Mouse (Mus musculus): Measurements from ENCODE around the gene Necap2. TPM values are rescaled to one million over a fixed set of nuclear protein-coding genes. Genes with fewer than 3 reads are reported as not detected.

The Necap2 gene
- 55.3 and 58.8 TPM in 2 replicates for polyA plus RNA-seq (2012; rRNA removed)

GRCm38 (mm10) chr4:141077681-141078509 lies at the start of gene Necap2:
Necap2 (minus strand) TSS chr4:141078357.

GRCm38 (mm10) chr4:141088033-141088432 lies 9.9 kb upstream of the Necap2 start, which contains the start of gene Spata21:
Spata21 (plus strand) TSS chr4:141088333.

GRCm38 (mm10) chr4:141060426-141061301 lies 17.5 kb downstream of the Necap2 start, which contains the start of gene Crocc:
Crocc (minus strand) TSS chr4:141060550.

Other genes starting within 250 kb of the Necap2 start
- gene Padi1, start 232.6 kb downstream of the Necap2 start, polyA plus RNA-seq (2012; rRNA removed): 0.07 and 0.10 TPM in 2 replicates
- 0.66 and 1.4 TPM in 2 replicates for gene Padi2, start 172.0 kb downstream of the Necap2 start, polyA plus RNA-seq (2012; rRNA removed)
- 240 and 266 TPM in 2 replicates for gene Sdhb, start 117.2 kb downstream of the Necap2 start, polyA plus RNA-seq (2012; rRNA removed)
- 236 and 259 TPM in 2 replicates for gene Atp13a2, start 91.5 kb downstream of the Necap2 start, polyA plus RNA-seq (2012; rRNA removed)
- gene Mfap2, start 67.9 kb downstream of the Necap2 start, polyA plus RNA-seq (2012; rRNA removed): 96.4 and 101 TPM in 2 replicates
- 35.1 and 35.4 TPM in 2 replicates for gene Crocc, start 17.8 kb downstream of the Necap2 start, polyA plus RNA-seq (2012; rRNA removed)
- 0.13 and 0.33 TPM in 2 replicates for gene Spata21, start 10.0 kb upstream of the Necap2 start, polyA plus RNA-seq (2012; rRNA removed)
- 28.0 and 28.2 TPM in 2 replicates for gene Szrd1, start 61.4 kb upstream of the Necap2 start, polyA plus RNA-seq (2012; rRNA removed)
- gene Fbxo42, start 69.6 kb upstream of the Necap2 start, polyA plus RNA-seq (2012; rRNA removed): 24.4 and 25.2 TPM in 2 replicates
- 5.0 and 5.1 TPM in 2 replicates for gene Rsg1, start 135.6 kb upstream of the Necap2 start, polyA plus RNA-seq (2012; rRNA removed)
- 0.80 and 1.3 TPM in 2 replicates for gene Arhgef19, start 161.1 kb upstream of the Necap2 start, polyA plus RNA-seq (2012; rRNA removed)
- 2.2 and 2.3 TPM in 2 replicates for gene Epha2, start 222.9 kb upstream of the Necap2 start, polyA plus RNA-seq (2012; rRNA removed)